Mouse (Mus musculus) G1E (cell line): ENCODE data around the gene Tnr.

Experiments
- CTCF ChIP-seq: IDR thresholded peaks from 2 replicates; pipeline ENCODE4 v1.5.1; 2012; ENCODE audit warnings: low read depth, low read length, inconsistent platforms, mixed read lengths
- GATA1 ChIP-seq: IDR thresholded peaks from 2 replicates; pipeline ENCODE4 v1.6.1; 2012; ENCODE audit warnings: borderline replicate concordance, low read length, inconsistent platforms, mixed read lengths
- TAL1 ChIP-seq: conservative IDR thresholded peaks from 2 replicates; pipeline ENCODE4 v1.6.1; 2012; ENCODE audit warnings: low read depth, low read length, inconsistent platforms, mixed read lengths

- TF ChIP-seq CTCF (no peak), TAL1 (no peak), GATA1 (no peak)
Observed at GRCm38 (mm10) chr1:159980355-159980754, 456.8 kb downstream of the Tnr start.
